8 mouse cellular contexts compared by ENCODE assay signal in the genomic region with DNA sequence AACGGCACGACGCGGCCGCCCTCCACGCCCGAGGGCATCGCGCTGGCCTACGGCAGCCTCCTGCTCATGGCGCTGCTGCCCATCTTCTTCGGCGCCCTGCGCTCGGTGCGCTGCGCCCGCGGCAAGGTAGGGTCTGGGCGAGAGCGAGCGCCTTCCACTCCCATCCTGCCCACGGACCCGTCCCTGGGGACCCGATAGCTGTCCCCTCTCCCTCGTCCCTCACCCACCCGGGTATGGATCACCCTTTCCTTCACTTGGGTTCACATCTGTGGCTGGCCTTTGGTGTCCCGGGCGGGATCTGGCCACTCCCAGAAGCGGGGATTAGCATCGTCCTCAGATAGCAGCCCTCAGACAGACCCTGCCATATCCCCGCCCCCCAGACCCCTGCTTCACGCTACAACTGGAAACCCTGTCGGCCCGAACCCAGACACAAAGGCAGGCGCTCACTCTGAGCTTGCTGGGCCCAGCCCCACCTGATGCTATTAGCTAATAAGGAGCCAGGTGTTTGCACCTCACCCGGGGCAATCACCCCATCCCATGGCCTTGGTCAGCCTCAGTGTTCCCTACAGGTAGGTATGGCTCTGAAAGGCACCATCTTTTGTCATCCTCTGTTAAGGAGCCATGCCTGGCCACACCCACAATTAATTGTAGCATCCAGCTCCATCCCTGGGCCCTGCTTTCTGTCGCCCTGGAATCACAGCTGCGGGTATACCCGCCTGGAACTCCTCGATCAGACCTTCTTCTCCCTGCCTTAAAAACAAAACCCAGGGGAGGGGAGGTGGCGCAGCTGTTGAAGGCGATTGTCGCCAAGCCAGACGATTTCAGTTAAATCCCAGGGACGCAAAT. TPM values are rescaled to one million over a fixed set of nuclear protein-coding genes. Genes with fewer than 3 reads are reported as not detected.
A peak's percentile ranks its signal among the peaks of the same experiment; 100 is the strongest.
DNase-seq lines count a peak whose midpoint lies in the region; ATAC-seq lines count a peak whose summit lies in the region.

No protein-coding gene starts in this region.

- H3K27ac ChIP-seq in forebrain, embryonic 14.5 days (ENCODE audit: low read depth, low read length) = peak overlapping the region; percentile 96

- peak; percentile 44 for DNase-seq in adrenal gland, postnatal 14 days
- DNase-seq in adrenal gland, adult 8-10 months = no peak
- DNase-seq in right cerebral cortex, postnatal 4 days = peak; percentile 60
- no peak for DNase-seq in right cerebral cortex, postnatal 36 days (ENCODE audit: low spot score in 2 of 2)
- peak; percentile 65 for DNase-seq in forebrain, embryonic 14.5 days (ENCODE audit: low spot score)
- DNase-seq in kidney, postnatal 4 days = peak; percentile 72 to 79
- DNase-seq in naive thymus-derived CD4-positive, alpha-beta T cell, adult 2 months (ENCODE audit: low read depth) = peak; percentile 42
- DNase-seq in urinary bladder, postnatal 10 days (ENCODE audit: low spot score) = no peak

- peaks cover 28% of the 10 kb centered on the region for H3K36me3 ChIP-seq in forebrain, embryonic 14.5 days (ENCODE audit: control insufficient read depth, insufficient read depth, low read length)

- peaks cover 21% of the 10 kb centered on the region for H3K4me1 ChIP-seq in forebrain, embryonic 14.5 days (ENCODE audit: control insufficient read depth, insufficient read depth, low read length)

- no peaks in the 10 kb centered on the region for H3K9me3 ChIP-seq in forebrain, embryonic 14.5 days (replicated peaks; ENCODE audit: control insufficient read depth, low read length)

- peak; percentile 77 for ATAC-seq in forebrain, embryonic 14.5 days

- WGBS in forebrain, embryonic 14.5 days = under 1% methylated on average over 37 of the region's 46 CpGs

- H3K4me2 ChIP-seq in forebrain, embryonic 14.5 days (ENCODE audit: low read length) = peak overlapping the region; percentile 88

- no peaks in the 10 kb centered on the region for H3K27me3 ChIP-seq in forebrain, embryonic 14.5 days (replicated peaks; ENCODE audit: control insufficient read depth, insufficient read depth, low read length)

- H3K9ac ChIP-seq in forebrain, embryonic 14.5 days (ENCODE audit: low read length) = peak overlapping the region; percentile 95

- peak overlapping the region; percentile 100 for H3K4me3 ChIP-seq in forebrain, embryonic 14.5 days (ENCODE audit: low read depth, low read length)

RNA-seq across cellular contexts. Expression of a gene that starts 0.6 kb away (rescaled TPM):
- 123 and 139 TPM in 2 replicates for total RNA-seq in adrenal gland, postnatal 14 days (2021)
- 100 to 1,000 TPM; 162 to 222 (median 201) TPM for total RNA-seq in adrenal gland, adult 8-10 months (2022)
- polyA plus RNA-seq in forebrain, embryonic 14.5 days (2014; fragmentation: Nextera tagmentation; extraction: Ambion mirVana) = 136 and 161 TPM in 2 replicates

RNA-seq across cellular contexts. Expression of a gene that starts 17.0 kb away (rescaled TPM):
- total RNA-seq in adrenal gland, postnatal 14 days (2021) = 26.6 and 28.0 TPM in 2 replicates
- 10 to 100 TPM; 28.1 to 32.3 (median 29.7) TPM for total RNA-seq in adrenal gland, adult 8-10 months (2022)
- polyA plus RNA-seq in forebrain, embryonic 14.5 days (2014; fragmentation: Nextera tagmentation; extraction: Ambion mirVana) = 35.8 and 42.6 TPM in 2 replicates

RNA-seq across cellular contexts. Expression of a gene that starts 43.1 kb away (rescaled TPM):
- 8.3 and 9.8 TPM in 2 replicates for total RNA-seq in adrenal gland, postnatal 14 days (2021)
- total RNA-seq in adrenal gland, adult 8-10 months (2022) = 10 to 100 TPM in 3 of 4 experiments, 1 to 10 TPM in 1; 9.0 to 20.8 (median 14.6) TPM
- 0.34 and 0.53 TPM in 2 replicates for polyA plus RNA-seq in forebrain, embryonic 14.5 days (2014; fragmentation: Nextera tagmentation; extraction: Ambion mirVana)

RNA-seq across cellular contexts. Expression of a gene that starts 47.0 kb away (rescaled TPM):
- total RNA-seq in adrenal gland, postnatal 14 days (2021) = 1.6 TPM in 1 of 2 replicates, not detected in the other
- total RNA-seq in adrenal gland, adult 8-10 months (2022) = 1 to 10 TPM in 2 of 4 experiments, not detected in 2; 1.9 to 2.2 TPM
- not detected in 2 replicates for polyA plus RNA-seq in forebrain, embryonic 14.5 days (2014; fragmentation: Nextera tagmentation; extraction: Ambion mirVana)

Comparison
In these comparisons a context has a peak if more than half of its experiments do, and no peak if none do; other contexts are left out.
1. DNase-seq: peak in adrenal gland, postnatal 14 days (single experiment), right cerebral cortex, postnatal 4 days (single experiment), forebrain, embryonic 14.5 days (single experiment), kidney, postnatal 4 days (2 of 2) and naive thymus-derived CD4-positive, alpha-beta T cell, adult 2 months (single experiment); none in adrenal gland, adult 8-10 months (single experiment), right cerebral cortex, postnatal 36 days (0 of 2) and urinary bladder, postnatal 10 days (single experiment).